Mouse (Mus musculus): ENCODE data around the gene Znhit6. TPM values are rescaled to one million over a fixed set of nuclear protein-coding genes. Genes with fewer than 3 reads are reported as not detected.

Gene Znhit6
- polyA plus RNA-seq, 1 experiment = not detected

- no peak for TF ChIP-seq CTCF (IDR thresholded peaks at IDR 0.05; ENCODE audit: insufficient read depth, low read depth, low read length)
- no peak for TF ChIP-seq POLR2A (IDR thresholded peaks at IDR 0.05; ENCODE audit: insufficient read depth, low read depth, low read length)
- Histone ChIP-seq H3K27ac (ENCODE audit: insufficient read depth, low read depth, low read length) (no peak overlapping the region), H3K4me1 (ENCODE audit: control insufficient read depth, insufficient read depth, low read length) (peaks cover 31% of the 10 kb centered on the region), H3K4me3 (ENCODE audit: insufficient read depth, low read depth, low read length) (peak overlapping the region; percentile 44)
- 54% methylated on average over 20 of the region's 20 CpGs for WGBS
Observed at GRCm38 (mm10) chr3:145652322-145653131, 76.5 kb downstream of the Znhit6 start.

- Histone ChIP-seq H3K27ac (ENCODE audit: insufficient read depth, low read depth, low read length) (no peak overlapping the region), H3K4me1 (ENCODE audit: control insufficient read depth, insufficient read depth, low read length) (peaks cover 28% of the 10 kb centered on the region), H3K4me3 (ENCODE audit: insufficient read depth, low read depth, low read length) (peak overlapping the region; percentile 44)
- 5% methylated on average over 53 of the region's 53 CpGs for WGBS
- no peak for TF ChIP-seq CTCF (IDR thresholded peaks at IDR 0.05; ENCODE audit: insufficient read depth, low read depth, low read length)
- TF ChIP-seq POLR2A (IDR thresholded peaks at IDR 0.05; ENCODE audit: insufficient read depth, low read depth, low read length) = no peak
Observed at GRCm38 (mm10) chr3:145653191-145653940, 77.4 kb downstream of the Znhit6 start.

GRCm38 (mm10) chr3:145654028-145654427, 78.0 kb downstream of the Znhit6 start:
- H3K4me1 ChIP-seq (ENCODE audit: control insufficient read depth, insufficient read depth, low read length) = peaks cover 24% of the 10 kb centered on the region
- WGBS = 93% methylated on average over 9 of the region's 9 CpGs
- H3K4me3 ChIP-seq (ENCODE audit: insufficient read depth, low read depth, low read length) = no peak overlapping the region
- H3K27ac ChIP-seq (ENCODE audit: insufficient read depth, low read depth, low read length) = no peak overlapping the region
- TF ChIP-seq POLR2A (IDR thresholded peaks at IDR 0.05; ENCODE audit: insufficient read depth, low read depth, low read length) (no peak), CTCF (IDR thresholded peaks at IDR 0.05; ENCODE audit: insufficient read depth, low read depth, low read length) (no peak)

Other genes with a start within 250 kb of the Znhit6 start
- not detected in 2 replicates for gene Ccn1, start 73.8 kb downstream of the Znhit6 start, polyA plus RNA-seq (2012; ENCODE audit: insufficient read depth, insufficient read length, low replicate concordance, missing spikeins)
- gene Ddah1, start 182.5 kb downstream of the Znhit6 start, polyA plus RNA-seq (2012; ENCODE audit: insufficient read depth, insufficient read length, low replicate concordance, missing spikeins) = not detected in 2 replicates